Mouse (Mus musculus) G1E (cell line): ENCODE measurements at regions not wholly inside any gene's neighbourhood (a gene's known extent, or its start where the extent isn't known, plus 50 kb on each side); places are given as distances from the start of the nearest gene placed in this dataset.

Experiments
- CTCF ChIP-seq: IDR thresholded peaks from 2 replicates; pipeline ENCODE4 v1.5.1; 2012; ENCODE audit warnings: low read depth, low read length, inconsistent platforms, mixed read lengths
- TAL1 ChIP-seq: conservative IDR thresholded peaks from 2 replicates; pipeline ENCODE4 v1.6.1; 2012; ENCODE audit warnings: low read depth, low read length, inconsistent platforms, mixed read lengths

DNA sequence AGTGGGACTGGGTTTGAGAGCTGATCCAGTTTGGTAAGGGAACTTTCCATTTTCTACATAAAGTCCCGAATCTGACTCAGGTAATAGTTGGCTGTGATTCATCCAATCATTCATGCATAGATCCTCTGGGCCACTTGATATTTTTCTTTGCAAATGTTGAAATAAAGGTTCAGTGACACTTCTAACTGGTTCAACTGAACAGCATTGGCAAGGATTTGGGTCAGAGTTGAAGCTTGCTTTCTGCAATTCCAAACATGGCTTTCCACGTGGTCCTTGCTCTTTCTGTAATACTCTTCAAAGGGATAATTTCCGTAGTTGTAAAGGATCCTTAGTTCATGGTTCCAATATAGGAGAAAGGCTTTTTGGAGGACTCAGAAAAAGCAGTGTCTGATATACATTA lies 554.0 kb downstream of the Rnf144a start:
- TF ChIP-seq CTCF (no peak), TAL1 (no peak)
